Mouse (Mus musculus): ENCODE data around the gene Myo5a.
"Not testable (repeated sequence)": the region's sequence is repeated elsewhere in the genome, so short reads cannot be mapped to it uniquely, and the experiment has no call there.

The Myo5a gene

GRCm38 (mm10) chr9:75209246-75209645 is 138.4 kb downstream of the Myo5a start:
- DNase-seq = no peak

- peak; percentile 25 for DNase-seq
These were observed 139.5 kb downstream of the Myo5a start for GRCm38 (mm10) chr9:75210269-75210668.

- no peak for DNase-seq
These were observed 144.1 kb downstream of the Myo5a start for GRCm38 (mm10) chr9:75214743-75215413.

- no peak for DNase-seq
These were observed 149.1 kb downstream of the Myo5a start for GRCm38 (mm10) chr9:75219942-75220341.

- DNase-seq = peak; percentile 61
These were observed 150.8 kb downstream of the Myo5a start for GRCm38 (mm10) chr9:75221420-75222287.

GRCm38 (mm10) chr9:75231841-75232746 is 161.3 kb downstream of the Myo5a start, which contains the start of gene Myo5c:
Myo5c (plus strand) TSS chr9:75232020.
- DNase-seq = peak; percentile 73

- DNase-seq = no peak
These were observed 162.0 kb downstream of the Myo5a start for GRCm38 (mm10) chr9:75232860-75233259.

GRCm38 (mm10) chr9:75234271-75234741 is 163.5 kb downstream of the Myo5a start:
- peak; percentile 51 for DNase-seq

- DNase-seq = no peak
These were observed 164.3 kb downstream of the Myo5a start for GRCm38 (mm10) chr9:75234983-75235627.

- DNase-seq = no peak
These were observed 164.9 kb downstream of the Myo5a start for GRCm38 (mm10) chr9:75235696-75236095.

- peak; percentile 52 for DNase-seq
These were observed 165.8 kb downstream of the Myo5a start for GRCm38 (mm10) chr9:75236416-75237308.

GRCm38 (mm10) chr9:75238179-75238578 is 167.4 kb downstream of the Myo5a start:
- no peak for DNase-seq

- no peak for DNase-seq
These were observed 172.2 kb downstream of the Myo5a start for GRCm38 (mm10) chr9:75243052-75243451.

GRCm38 (mm10) chr9:75243730-75244406 is 173.1 kb downstream of the Myo5a start:
- peak; percentile 71 for DNase-seq

GRCm38 (mm10) chr9:75244527-75244926 is 173.7 kb downstream of the Myo5a start:
- DNase-seq = no peak

GRCm38 (mm10) chr9:75246080-75246930 is 175.5 kb downstream of the Myo5a start:
- no peak for DNase-seq

- DNase-seq = no peak
These were observed 177.1 kb downstream of the Myo5a start for GRCm38 (mm10) chr9:75247870-75248269.

GRCm38 (mm10) chr9:75248359-75248758 is 177.5 kb downstream of the Myo5a start:
- no peak for DNase-seq

- no peak for DNase-seq
These were observed 178.1 kb downstream of the Myo5a start for GRCm38 (mm10) chr9:75248874-75249273.

- not testable (repeated sequence) for DNase-seq
These were observed 182.3 kb downstream of the Myo5a start for GRCm38 (mm10) chr9:75253158-75253557.
